ENCODE assay signal across 1 mouse cellular context in genomic region chr5:31053728-31054127, GRCm38 (mm10).
A peak's percentile ranks its signal among the peaks of the same experiment; 100 is the strongest.
TF ChIP-seq lines count a peak whose summit lies in the region.

No protein-coding gene starts in this region.

TF ChIP-seq in MEL, 35 proteins besides CTCF, POLR2A, EP300 and RAD21:
- TF ChIP-seq ZNF384 (IDR thresholded peaks at IDR 0.05; ENCODE audit: low read depth, low read length) (peak; percentile 79), RCOR1 (IDR thresholded peaks at IDR 0.05; ENCODE audit: low read depth, low read length) (0 out of 2 replicates have a peak, but pooled peaks have one; percentile 26)
